Mouse (Mus musculus): ENCODE measurements around the gene Ube2r2. TPM values are rescaled to one million over a fixed set of nuclear protein-coding genes. Genes with fewer than 3 reads are reported as not detected.

The Ube2r2 gene
- total RNA-seq (2015; ENCODE audit: low replicate concordance): 108 and 121 TPM in 2 replicates
- total RNA-seq (2017; ENCODE audit: low replicate concordance): 64.3 and 82.5 TPM in 2 replicates

- 0 out of 2 replicates have a peak, but pooled peaks have one; percentile 13 for ATAC-seq (replicated peaks; ENCODE audit: low FRiP score, poor library complexity, severe bottlenecking)
Observed at GRCm38 (mm10) chr4:41135711-41136453, at the start of gene Ube2r2. Gene Ube2r2, plus strand, starts transcription at chr4:41135743.

- peak; percentile 67 for ATAC-seq (replicated peaks; ENCODE audit: low FRiP score, poor library complexity, severe bottlenecking)
Observed at GRCm38 (mm10) chr4:41086947-41087346, 48.6 kb upstream of the Ube2r2 start.

GRCm38 (mm10) chr4:41087459-41088298 lies 47.9 kb upstream of the Ube2r2 start:
- ATAC-seq (replicated peaks; ENCODE audit: low FRiP score, poor library complexity, severe bottlenecking): peak; percentile 86

GRCm38 (mm10) chr4:41089189-41089588 lies 46.4 kb upstream of the Ube2r2 start:
- ATAC-seq (replicated peaks; ENCODE audit: low FRiP score, poor library complexity, severe bottlenecking): no peak

- peak; percentile 59 for ATAC-seq (replicated peaks; ENCODE audit: low FRiP score, poor library complexity, severe bottlenecking)
Observed at GRCm38 (mm10) chr4:41089705-41090104, 45.8 kb upstream of the Ube2r2 start.

- ATAC-seq (replicated peaks; ENCODE audit: low FRiP score, poor library complexity, severe bottlenecking): no peak
Observed at GRCm38 (mm10) chr4:41091391-41091790, 44.2 kb upstream of the Ube2r2 start.

GRCm38 (mm10) chr4:41092958-41093357 lies 42.6 kb upstream of the Ube2r2 start:
- ATAC-seq (replicated peaks; ENCODE audit: low FRiP score, poor library complexity, severe bottlenecking): no peak

GRCm38 (mm10) chr4:41094361-41094760 lies 41.2 kb upstream of the Ube2r2 start:
- no peak for ATAC-seq (replicated peaks; ENCODE audit: low FRiP score, poor library complexity, severe bottlenecking)

DNA sequence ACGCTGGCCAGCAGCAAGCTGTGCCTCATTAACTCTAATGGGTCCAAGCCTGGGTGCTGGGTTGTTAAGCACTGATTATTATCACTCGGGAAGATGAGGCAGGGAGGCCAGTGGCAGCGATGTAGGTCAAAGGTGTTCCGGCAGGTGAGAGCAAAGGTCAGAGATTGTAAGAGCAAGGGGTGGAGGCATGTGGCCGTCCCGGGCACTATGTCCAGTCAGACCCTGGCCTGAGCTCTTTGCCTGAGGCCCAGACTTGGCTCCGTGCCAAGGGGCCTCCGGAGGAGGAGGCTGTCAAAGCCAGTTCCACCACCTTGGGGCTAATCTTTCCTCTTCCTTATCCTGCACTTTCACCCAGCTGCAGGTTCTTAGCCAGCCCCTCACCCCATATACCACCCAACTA lies 39.4 kb upstream of the Ube2r2 start:
- ATAC-seq (replicated peaks; ENCODE audit: low FRiP score, poor library complexity, severe bottlenecking): no peak

GRCm38 (mm10) chr4:41096794-41097193 lies 38.7 kb upstream of the Ube2r2 start:
- ATAC-seq (replicated peaks; ENCODE audit: low FRiP score, poor library complexity, severe bottlenecking): no peak

DNA sequence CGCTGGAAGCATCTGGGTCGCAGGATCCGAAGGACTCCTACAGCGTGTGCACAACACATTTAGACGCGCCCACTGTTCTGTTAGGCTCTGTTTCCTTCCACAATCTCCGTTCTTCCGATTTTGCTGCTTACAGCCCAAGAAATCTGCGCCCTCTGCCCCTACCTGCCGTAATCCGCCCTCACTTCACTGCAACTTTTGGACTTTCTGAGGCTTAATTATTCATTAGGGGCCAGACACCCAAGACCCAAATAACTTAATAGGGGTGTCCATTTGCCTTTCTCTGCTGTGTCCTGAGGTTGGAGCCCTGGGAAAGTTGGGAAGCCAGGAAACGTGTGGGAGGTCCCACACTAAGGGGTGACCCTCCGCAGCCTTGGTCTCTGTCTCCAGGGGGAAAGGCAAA lies 38.2 kb upstream of the Ube2r2 start:
- no peak for ATAC-seq (replicated peaks; ENCODE audit: low FRiP score, poor library complexity, severe bottlenecking)

DNA sequence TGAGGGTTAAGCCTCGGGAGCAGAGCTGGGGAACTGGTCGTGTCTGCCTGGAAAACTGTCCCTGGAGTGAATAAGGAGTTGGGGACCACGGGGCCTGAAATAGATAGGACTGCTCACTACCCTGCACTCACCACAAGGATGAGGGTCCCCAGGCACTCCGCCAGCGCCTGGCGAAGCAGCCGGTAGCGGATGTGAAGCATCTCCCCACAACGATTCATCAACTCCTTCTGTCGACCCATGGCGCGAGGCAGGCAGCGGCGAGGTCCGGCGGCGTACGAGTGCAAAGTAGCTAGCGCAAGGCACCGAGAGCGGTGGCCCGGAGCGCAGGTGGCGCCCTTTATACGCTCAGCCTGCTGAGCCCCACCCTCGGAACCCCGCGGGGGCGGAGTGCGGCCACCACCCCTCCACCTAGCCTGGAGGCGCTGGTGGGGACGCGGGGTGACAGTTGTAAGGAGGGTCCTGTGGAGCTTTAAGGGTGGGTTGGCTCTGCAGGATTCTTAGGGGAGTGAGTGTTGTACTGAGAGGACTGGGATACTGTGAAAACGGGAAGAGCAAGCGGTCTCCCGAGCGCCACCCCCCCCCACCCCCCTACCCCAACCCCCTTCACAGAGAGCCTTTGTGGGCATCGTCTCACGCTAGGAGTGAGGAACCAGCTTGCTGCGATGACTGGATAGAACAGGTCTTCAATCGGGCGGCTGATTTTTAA lies 37.5 kb upstream of the Ube2r2 start, which contains the start of gene Aqp3:
TSS of gene Aqp3 (minus strand) at position 313 of the 706 bp plus-strand sequence.
- no peak for ATAC-seq (replicated peaks; ENCODE audit: low FRiP score, poor library complexity, severe bottlenecking)

DNA sequence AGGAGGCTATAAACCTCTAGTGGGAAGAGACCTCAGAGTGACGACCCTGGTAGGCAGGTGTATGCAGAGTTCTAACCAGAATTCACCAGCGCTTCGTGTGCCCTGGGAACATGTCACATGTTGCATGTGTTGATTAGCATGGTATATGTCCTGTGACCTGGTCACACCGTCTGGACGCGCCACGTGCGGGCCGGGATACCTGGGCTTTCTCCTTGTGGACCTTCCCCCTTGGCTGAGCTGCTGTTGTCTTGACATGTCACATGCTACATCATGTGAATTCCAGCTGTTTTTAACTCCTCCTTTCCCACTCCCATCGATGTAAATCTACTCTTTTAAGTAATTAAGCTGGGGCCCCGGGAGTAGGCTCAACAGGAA lies 37.0 kb upstream of the Ube2r2 start:
- ATAC-seq (replicated peaks; ENCODE audit: low FRiP score, poor library complexity, severe bottlenecking): no peak

DNA sequence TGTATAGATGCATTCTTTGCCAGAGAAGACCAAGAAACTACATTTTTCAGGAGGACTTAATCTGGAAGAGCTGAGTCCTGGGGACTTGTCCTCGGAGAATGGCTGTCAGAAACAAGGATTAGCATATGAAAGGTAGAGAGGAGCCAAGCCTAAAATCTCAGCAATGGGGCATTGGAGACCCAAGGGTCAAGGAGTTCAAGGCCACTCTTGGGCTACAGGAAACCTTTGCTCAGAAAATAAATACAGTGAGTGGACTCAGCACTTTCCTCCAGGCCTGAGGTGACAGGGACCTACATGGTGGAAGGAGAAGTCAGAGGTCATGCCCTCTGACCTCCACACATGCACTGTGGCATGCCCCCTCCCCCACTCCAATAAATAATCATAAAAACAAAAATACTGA lies 34.6 kb upstream of the Ube2r2 start:
- ATAC-seq (replicated peaks; ENCODE audit: low FRiP score, poor library complexity, severe bottlenecking): no peak

- no peak for ATAC-seq (replicated peaks; ENCODE audit: low FRiP score, poor library complexity, severe bottlenecking)
Observed at GRCm38 (mm10) chr4:41102901-41103300, 32.6 kb upstream of the Ube2r2 start.

DNA sequence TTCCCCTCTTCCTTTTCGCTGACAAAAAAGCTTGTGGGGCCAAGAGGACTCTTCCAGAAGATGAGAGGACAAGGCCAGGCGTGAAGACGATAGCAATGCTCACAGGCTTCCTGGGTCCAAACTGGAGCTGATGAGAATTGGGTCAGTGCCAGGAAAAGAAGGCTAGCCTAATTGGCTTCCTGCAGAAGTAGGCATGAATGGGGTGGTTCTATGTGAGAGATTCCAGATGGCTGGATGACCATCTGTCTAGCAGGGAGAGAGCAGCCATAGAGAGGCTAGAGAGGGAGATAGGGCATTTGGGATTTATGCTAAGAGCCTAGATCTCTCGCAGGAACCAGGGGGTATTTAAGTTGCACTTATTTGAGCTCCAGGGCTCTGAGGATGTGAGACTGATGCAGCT lies 28.1 kb upstream of the Ube2r2 start:
- no peak for ATAC-seq (replicated peaks; ENCODE audit: low FRiP score, poor library complexity, severe bottlenecking)

GRCm38 (mm10) chr4:41108717-41109425 lies 26.7 kb upstream of the Ube2r2 start:
- no peak for ATAC-seq (replicated peaks; ENCODE audit: low FRiP score, poor library complexity, severe bottlenecking)

DNA sequence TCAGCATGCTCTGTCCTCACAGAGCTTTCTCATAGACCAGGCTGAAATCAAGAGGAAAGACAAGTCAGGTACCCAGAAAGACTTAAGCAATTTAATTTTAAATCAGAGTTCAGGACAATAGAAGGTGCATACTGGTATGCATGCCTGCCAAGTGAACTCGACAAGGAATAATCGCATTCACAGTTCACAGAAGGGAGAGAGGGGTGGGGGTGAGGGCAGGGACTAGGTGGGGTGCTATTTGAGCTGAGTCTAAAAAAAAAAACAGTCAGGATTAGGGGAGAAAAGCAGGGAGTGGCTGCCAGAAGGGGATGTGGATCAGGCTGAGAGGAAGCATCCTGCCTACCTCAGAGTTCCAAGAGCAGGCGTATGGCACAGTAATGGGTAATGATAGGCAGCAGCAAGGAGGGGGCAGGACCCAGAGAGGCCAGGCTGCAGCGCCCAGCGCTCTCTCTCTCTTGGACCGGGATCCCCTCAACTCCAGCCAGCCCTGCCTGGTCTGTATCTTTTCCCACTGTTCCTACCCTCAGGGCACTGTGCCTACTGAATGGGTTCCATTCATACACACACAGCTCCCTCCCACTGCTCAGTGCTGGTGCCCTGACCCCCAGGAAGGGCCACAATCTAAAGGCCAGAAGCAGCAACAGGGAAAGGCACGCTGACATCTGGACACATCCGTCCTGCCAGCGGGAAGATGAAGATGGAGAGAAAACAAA lies 21.0 kb upstream of the Ube2r2 start:
- ATAC-seq (replicated peaks; ENCODE audit: low FRiP score, poor library complexity, severe bottlenecking): no peak

DNA sequence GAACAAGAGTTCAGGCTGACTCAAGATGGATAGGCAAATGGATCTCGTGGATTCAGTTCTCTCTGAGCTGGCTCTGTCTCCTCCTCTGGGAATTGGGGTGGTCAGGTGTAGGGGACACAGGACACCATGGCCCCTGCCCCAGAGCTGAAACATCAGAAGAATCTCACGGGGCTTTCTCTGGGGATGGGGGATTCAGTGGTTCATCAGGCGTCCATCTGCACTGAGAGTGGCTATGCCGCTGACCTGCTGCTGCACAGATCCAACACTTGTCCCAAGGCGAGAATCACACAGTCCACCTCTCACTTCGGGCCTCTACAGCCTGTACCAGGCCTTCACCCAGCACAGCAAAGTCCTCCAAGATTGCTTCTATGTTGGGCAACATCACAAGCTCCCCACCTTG lies 20.5 kb upstream of the Ube2r2 start:
- no peak for ATAC-seq (replicated peaks; ENCODE audit: low FRiP score, poor library complexity, severe bottlenecking)

Data from erythroid progenitor cell, adult 5-6 weeks (primary cell).